Mouse (Mus musculus) cerebellum, adult 11 months (tissue): Measurements from ENCODE around the gene Psmg1.

Source experiments
- DNase-seq: peaks from one replicate; pipeline ENCODE4 v3.0.0; 2022

The Psmg1 gene

GRCm38 (mm10) chr16:95956618-95957017, 34.1 kb downstream of the Psmg1 start:
- no peak for DNase-seq

GRCm38 (mm10) chr16:95955716-95956346, 34.9 kb downstream of the Psmg1 start:
- DNase-seq: no peak

- DNase-seq: no peak
These were observed 36.4 kb downstream of the Psmg1 start for GRCm38 (mm10) chr16:95954341-95954740.

- no peak for DNase-seq
These were observed 37.6 kb downstream of the Psmg1 start for GRCm38 (mm10) chr16:95953159-95953650.

- no peak for DNase-seq
These were observed 39.3 kb downstream of the Psmg1 start for GRCm38 (mm10) chr16:95951471-95951870.

GRCm38 (mm10) chr16:95945389-95946311, 45.1 kb downstream of the Psmg1 start:
- DNase-seq: peak; percentile 57

- no peak for DNase-seq
These were observed 47.6 kb downstream of the Psmg1 start for GRCm38 (mm10) chr16:95943186-95943585.

- DNase-seq: no peak
These were observed 49.2 kb downstream of the Psmg1 start for GRCm38 (mm10) chr16:95941575-95941974.

- no peak for DNase-seq
These were observed 55.2 kb downstream of the Psmg1 start for GRCm38 (mm10) chr16:95935495-95935961.

- no peak for DNase-seq
These were observed 57.9 kb downstream of the Psmg1 start for GRCm38 (mm10) chr16:95932860-95933259.

- no peak for DNase-seq
These were observed 59.3 kb downstream of the Psmg1 start for GRCm38 (mm10) chr16:95931509-95931908.
